Mouse (Mus musculus) CH12.LX (cell line): Measurements from ENCODE around the gene Has3. TPM values are rescaled to one million over a fixed set of nuclear protein-coding genes. Genes with fewer than 3 reads are reported as not detected.

Source experiments
- DNase-seq: peaks from one replicate; pipeline ENCODE4 v3.0.0-alpha.2; 2013; ENCODE audit errors: extremely low read depth
- H3K27ac ChIP-seq: 2 replicates; pipeline ENCODE4 v1.5.1; 2012; ENCODE audit warnings: low read depth, mild to moderate bottlenecking, control low read depth, moderate library complexity; ENCODE audit not compliant: insufficient read depth
- H3K27me3 ChIP-seq: replicated peaks from 2 replicates; pipeline ENCODE3; 2012; ENCODE audit warnings: inconsistent platforms
- H3K36me3 ChIP-seq, 2 experiments: replicated peaks in 1 of 2; 2 replicates each; pipeline versions ENCODE3 to v1.6.1; 2012; ENCODE audit warnings: inconsistent platforms in 1 of 2, low read length in 1 of 2, mild to moderate bottlenecking in 1 of 2, mixed read lengths in 1 of 2, moderate library complexity in 1 of 2; ENCODE audit not compliant: control insufficient read depth in 1 of 2, insufficient read depth in 1 of 2
- H3K4me1 ChIP-seq, 2 experiments: 2 replicates each; pipeline ENCODE4 v1.6.1; 2012; ENCODE audit warnings: inconsistent platforms in 1 of 2, moderate library complexity in 1 of 2; ENCODE audit not compliant: insufficient read depth in 2 of 2, control insufficient read depth in 1 of 2
- H3K4me2 ChIP-seq: 2 replicates; pipeline ENCODE4 v1.6.1; 2012; ENCODE audit warnings: low read depth, mild to moderate bottlenecking, control low read depth; ENCODE audit not compliant: poor library complexity, insufficient read depth, severe bottlenecking
- H3K4me3 ChIP-seq, 3 experiments: fragments of 150-350 bp in 1 of 3; sonication (generic) in 1 of 3; replicated peaks in 1 of 3; 2 replicates each; pipeline versions ENCODE3 to v1.5.1; 2011 to 2012; ENCODE audit warnings: low read depth in 2 of 3, low read length in 2 of 3, mild to moderate bottlenecking in 2 of 3, moderate library complexity in 2 of 3, control low read depth in 1 of 3, improper control_type of control experiment in 1 of 3, inconsistent platforms in 1 of 3, mixed read lengths in 1 of 3; ENCODE audit not compliant: poor library complexity in 1 of 3
- H3K79me2 ChIP-seq: replicated peaks from 2 replicates; pipeline ENCODE4 v1.6.1; 2012; ENCODE audit warnings: mild to moderate bottlenecking, moderate library complexity; ENCODE audit not compliant: control insufficient read depth, poor library complexity, insufficient read depth, severe bottlenecking; ENCODE audit errors: extremely low read depth
- H3K9ac ChIP-seq: 2 replicates; pipeline ENCODE4 v1.6.1; 2012; ENCODE audit warnings: low read depth, mild to moderate bottlenecking, control low read depth, moderate library complexity; ENCODE audit not compliant: insufficient read depth
- H3K9me3 ChIP-seq: replicated peaks from 2 replicates; pipeline ENCODE3; 2012; ENCODE audit warnings: low read length, inconsistent platforms, mixed read lengths
- CHD1 ChIP-seq: IDR thresholded peaks from 2 replicates; pipeline ENCODE4 v1.6.1; 2012; ENCODE audit warnings: low read depth, low read length, improper control_type of control experiment, inconsistent platforms
- CHD2 ChIP-seq: IDR thresholded peaks from 2 replicates; pipeline ENCODE4 v1.6.1; 2011; ENCODE audit warnings: low read length, improper control_type of control experiment
- CTCF ChIP-seq, 2 experiments: IDR thresholded peaks in 1 of 2; conservative IDR thresholded peaks in 1 of 2; 2 replicates each; pipeline ENCODE4 v1.5.1; 2011 to 2012; ENCODE audit warnings: low read depth in 2 of 2, low read length in 2 of 2, improper control_type of control experiment in 1 of 2, inconsistent platforms in 1 of 2, mild to moderate bottlenecking in 1 of 2, moderate library complexity in 1 of 2
- EP300 ChIP-seq: IDR thresholded peaks from 2 replicates; pipeline ENCODE4 v1.6.1; 2011; ENCODE audit warnings: low read length, improper control_type of control experiment
- ETS1 ChIP-seq: conservative IDR thresholded peaks from 2 replicates; pipeline ENCODE4 v1.6.1; 2012; ENCODE audit warnings: low read depth, mild to moderate bottlenecking, inconsistent platforms, low read length, improper control_type of control experiment, moderate library complexity
- IRF4 ChIP-seq: IDR thresholded peaks from 2 replicates; pipeline ENCODE4 v1.6.1; 2014; ENCODE audit warnings: low read depth, mild to moderate bottlenecking, inconsistent platforms, low read length, improper control_type of control experiment
- MAX ChIP-seq: IDR thresholded peaks from 2 replicates; pipeline ENCODE4 v1.6.1; 2011; ENCODE audit warnings: low read length, improper control_type of control experiment
- MAZ ChIP-seq: IDR thresholded peaks from 2 replicates; pipeline ENCODE4 v1.6.1; 2012; ENCODE audit warnings: low read depth, mild to moderate bottlenecking, inconsistent platforms, low read length, improper control_type of control experiment, moderate library complexity
- MEF2A ChIP-seq: IDR thresholded peaks from 2 replicates; pipeline ENCODE4 v1.6.1; 2014; ENCODE audit warnings: low read depth, mild to moderate bottlenecking, inconsistent platforms, low read length, improper control_type of control experiment, borderline replicate concordance
- MYC ChIP-seq: IDR thresholded peaks from 2 replicates; pipeline ENCODE4 v1.6.1; 2011; ENCODE audit warnings: low read depth, mild to moderate bottlenecking, improper control_type of control experiment, low read length
- PAX5 ChIP-seq: IDR thresholded peaks from 2 replicates; pipeline ENCODE4 v1.6.1; 2012; ENCODE audit warnings: low read length, inconsistent platforms, mixed read lengths
- POLR2A ChIP-seq: IDR thresholded peaks from 2 replicates; pipeline ENCODE4 v1.6.1; 2011; ENCODE audit warnings: low read depth, mild to moderate bottlenecking, improper control_type of control experiment, low read length
- POLR2AphosphoS2 ChIP-seq: IDR thresholded peaks from 2 replicates; pipeline ENCODE4 v1.6.1; 2011; ENCODE audit warnings: low read depth, low read length, improper control_type of control experiment
- RCOR1 ChIP-seq: conservative IDR thresholded peaks from 2 replicates; pipeline ENCODE4 v1.6.1; 2012; ENCODE audit warnings: low read depth, mild to moderate bottlenecking, inconsistent platforms, low read length, improper control_type of control experiment
- SIN3A ChIP-seq: IDR thresholded peaks from 2 replicates; pipeline ENCODE4 v1.6.1; 2012; ENCODE audit warnings: low read length, improper control_type of control experiment, inconsistent platforms
- TBP ChIP-seq: conservative IDR thresholded peaks from 2 replicates; pipeline ENCODE4 v1.6.1; 2011; ENCODE audit warnings: low read depth, low read length, improper control_type of control experiment
- TCF12 ChIP-seq: IDR thresholded peaks from 2 replicates; pipeline ENCODE4 v1.6.1; 2014; ENCODE audit warnings: low read depth, mild to moderate bottlenecking, inconsistent platforms, low read length, improper control_type of control experiment
- UBTF ChIP-seq: IDR thresholded peaks from 2 replicates; pipeline ENCODE4 v1.6.1; 2012; ENCODE audit warnings: low read depth, mild to moderate bottlenecking, inconsistent platforms, low read length, improper control_type of control experiment, moderate library complexity
- USF1 ChIP-seq: IDR thresholded peaks from 2 replicates; pipeline ENCODE4 v1.6.1; 2014; ENCODE audit warnings: low read depth, mild to moderate bottlenecking, inconsistent platforms, low read length, improper control_type of control experiment
- ZMIZ1 ChIP-seq: IDR thresholded peaks from 2 replicates; pipeline ENCODE4 v1.6.1; 2012; ENCODE audit warnings: low read depth, mild to moderate bottlenecking, inconsistent platforms, low read length, improper control_type of control experiment
- dilution Hi-C: fragments of 300-500 bp; cut with MboI; formaldehyde crosslinking; loops from 2 replicates; pipeline ENCODE4 v1.14.3; 2020; ENCODE audit warnings: low sequenced_read_pairs; ENCODE audit not compliant: extremely low pct_unique_long_range_greater_than_20kb, extremely low pct_ligation_motif_present
- in situ Hi-C: fragments of 300-500 bp; cut with MboI; formaldehyde crosslinking; loops from 3 replicates; pipeline ENCODE4 v1.14.3; 2019; ENCODE audit warnings: low sequenced_read_pairs, low pct_ligation_motif_present, low pct_unique_long_range_greater_than_20kb, mixed read lengths
- polyA plus RNA-seq: library from polyadenylated mRNA; unstranded; fragments of >175 nt; gene quantifications from 2 replicates; pipeline ENCODE4 v1.2.1, GENCODE M21; 2012; ENCODE audit warnings: low read depth; ENCODE audit not compliant: insufficient read length
- total RNA-seq, 2 experiments: library from RNA; depleted of rRNA; stranded (reverse); fragments of 300-350 nt in 1 of 2; fragments of >200 nt in 1 of 2; gene quantifications; 2 replicates each; pipeline ENCODE4 v1.2.3; 2012 to 2014

The Has3 gene
- total and polyA plus RNA-seq, 3 experiments = 0.29 to 3.7 TPM; not detected in 1

DNA sequence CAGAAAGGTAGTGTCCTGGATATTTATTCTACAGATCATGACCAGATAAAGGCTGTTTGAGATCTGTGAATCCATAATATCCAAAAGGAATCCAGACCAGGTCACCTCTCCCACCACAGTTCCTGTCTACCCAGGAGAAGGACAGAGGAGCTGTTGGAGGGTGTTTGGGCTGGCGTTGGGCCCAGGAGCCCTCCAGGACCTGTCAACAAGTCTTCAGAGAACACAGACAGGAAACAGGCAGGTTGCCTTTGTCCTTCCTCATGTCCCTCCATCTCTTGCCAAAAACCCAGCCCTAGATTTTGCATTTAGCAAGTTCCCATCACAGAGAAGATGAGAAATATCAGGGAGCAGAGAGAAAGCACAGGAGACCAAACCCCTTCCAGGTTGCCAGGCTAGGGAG is 35.1 kb upstream of the Has3 start:
- dilution Hi-C loops = no loop called here
- Histone ChIP-seq H3K4me3 (no peak overlapping the region), H3K9ac (no peak overlapping the region), H3K4me2 (no peak overlapping the region), H3K4me1 (no peaks in the 10 kb centered on the region), H3K79me2 (no peaks in the 10 kb centered on the region), H3K9me3 (no peaks in the 10 kb centered on the region), H3K36me3 (peaks cover 0 to 10% of the 10 kb centered on the region in 2 experiments), H3K27me3 (no peaks in the 10 kb centered on the region), H3K27ac (no peak overlapping the region)
- in situ Hi-C loops = no loop called here
- TF ChIP-seq TCF12 (no peak), MAX (no peak), CHD2 (no peak)
- DNase-seq = no peak

DNA sequence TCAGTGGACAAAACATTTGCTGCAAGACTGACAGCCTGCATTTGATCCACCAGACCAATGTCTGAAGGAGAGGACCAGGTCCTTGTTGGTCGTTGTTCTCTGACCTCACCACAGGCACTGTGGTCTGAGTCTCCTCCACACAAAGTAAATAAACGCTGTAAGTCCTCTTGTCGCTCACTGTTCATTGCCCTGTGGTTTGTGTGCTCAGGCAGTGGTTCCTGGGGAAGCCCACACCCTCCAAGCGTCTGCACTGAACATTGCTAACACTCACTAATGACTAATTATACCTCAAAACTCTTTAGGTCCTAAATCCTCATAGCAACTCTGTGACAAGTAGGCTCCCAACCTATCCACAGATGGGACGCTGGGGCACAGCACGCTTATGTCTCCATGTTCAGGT is 33.5 kb upstream of the Has3 start:
- no peaks in the 10 kb centered on the region for H3K27me3 ChIP-seq
- no peak for DNase-seq
- in situ Hi-C loops (no loop called here), dilution Hi-C loops (no loop called here)
- H3K27ac ChIP-seq = no peak overlapping the region
- TF ChIP-seq ZMIZ1 (no peak), ETS1 (no peak), IRF4 (no peak), USF1 (no peak), UBTF (no peak), RCOR1 (no peak), EP300 (no peak), TCF12 (no peak), CHD1 (no peak), MYC (no peak), CTCF (conservative IDR thresholded peaks at IDR 0.05 in 1 of 2, IDR thresholded peaks at IDR 0.05 in 1 of 2; ENCODE audit: low read depth in 2 of 2, low read length in 2 of 2) (no peak), SIN3A (no peak), MEF2A (no peak), POLR2A (no peak), MAZ (no peak), TBP (no peak), POLR2AphosphoS2 (no peak), PAX5 (no peak)
- no peaks in the 10 kb centered on the region for H3K9me3 ChIP-seq
- no peak overlapping the region for H3K9ac ChIP-seq
- no peak overlapping the region for H3K4me3 ChIP-seq
- peaks cover 0 to 9% of the 10 kb centered on the region in 2 experiments for H3K36me3 ChIP-seq
- H3K79me2 ChIP-seq = no peaks in the 10 kb centered on the region
- H3K4me2 ChIP-seq = no peak overlapping the region
- H3K4me1 ChIP-seq = no peaks in the 10 kb centered on the region
